Mouse (Mus musculus) R1 (cell line): Measurements from ENCODE around the gene Lpcat3.
"Not testable (repeated sequence)": the region's sequence is repeated elsewhere in the genome, so short reads cannot be mapped to it uniquely, and the experiment has no call there.

ENCODE experiments used
- DNase-seq: peaks from one replicate; pipeline ENCODE4 v3.0.0-alpha.2; 2018; ENCODE audit warnings: low read depth, low spot score

Lpcat3 gene

GRCm38 (mm10) chr6:124662477-124663423, at the start of gene Lpcat3:
Gene Lpcat3, plus strand, starts transcription at chr6:124663027.
- DNase-seq: peak; percentile 99

- no peak for DNase-seq
Measured at GRCm38 (mm10) chr6:124625612-124626011, 37.2 kb upstream of the Lpcat3 start.

- DNase-seq: not testable (repeated sequence)
Measured at GRCm38 (mm10) chr6:124626184-124626583, 36.6 kb upstream of the Lpcat3 start.

GRCm38 (mm10) chr6:124630763-124631162, 32.1 kb upstream of the Lpcat3 start:
- DNase-seq: no peak

- not testable (repeated sequence) for DNase-seq
Measured at GRCm38 (mm10) chr6:124635985-124636384, 26.8 kb upstream of the Lpcat3 start, which contains the start of gene C1s2. Gene C1s2, minus strand, starts transcription at chr6:124636085.

- DNase-seq: peak; percentile 65
Measured at GRCm38 (mm10) chr6:124636858-124637460, 25.9 kb upstream of the Lpcat3 start.

GRCm38 (mm10) chr6:124640041-124640440, 22.8 kb upstream of the Lpcat3 start:
- DNase-seq: no peak

- DNase-seq: peak; percentile 81
Measured at GRCm38 (mm10) chr6:124640997-124641396, 21.8 kb upstream of the Lpcat3 start.

GRCm38 (mm10) chr6:124646394-124646793, 16.4 kb upstream of the Lpcat3 start:
- DNase-seq: no peak

GRCm38 (mm10) chr6:124655893-124656292, 6.9 kb upstream of the Lpcat3 start:
- DNase-seq: no peak

GRCm38 (mm10) chr6:124658067-124658466, 4.8 kb upstream of the Lpcat3 start:
- DNase-seq: no peak

- no peak for DNase-seq
Measured at GRCm38 (mm10) chr6:124661156-124661806, 1.5 kb upstream of the Lpcat3 start.

- no peak for DNase-seq
Measured at GRCm38 (mm10) chr6:124661995-124662394, 832 bp upstream of the Lpcat3 start.

GRCm38 (mm10) chr6:124663424-124663795, 583 bp downstream of the Lpcat3 start:
- DNase-seq: no peak

- no peak for DNase-seq
Measured at GRCm38 (mm10) chr6:124664256-124664655, 1.4 kb downstream of the Lpcat3 start.

- no peak for DNase-seq
Measured at GRCm38 (mm10) chr6:124665011-124665410, 2.2 kb downstream of the Lpcat3 start.

- no peak for DNase-seq
Measured at GRCm38 (mm10) chr6:124669234-124669859, 6.5 kb downstream of the Lpcat3 start.

GRCm38 (mm10) chr6:124670281-124670900, 7.6 kb downstream of the Lpcat3 start:
- no peak for DNase-seq

- DNase-seq: no peak
Measured at GRCm38 (mm10) chr6:124672100-124672499, 9.3 kb downstream of the Lpcat3 start.

- DNase-seq: no peak
Measured at GRCm38 (mm10) chr6:124673619-124674018, 10.8 kb downstream of the Lpcat3 start.

- no peak for DNase-seq
Measured at GRCm38 (mm10) chr6:124674591-124674990, 11.8 kb downstream of the Lpcat3 start.
